Mouse (Mus musculus) Patski (cell line): ENCODE measurements around the gene Map3k20. TPM values are rescaled to one million over a fixed set of nuclear protein-coding genes. Genes with fewer than 3 reads are reported as not detected.

Experiments
- ATAC-seq: fragments of 100-300 bp; one replicate; pipeline ENCODE4 v1.8.0; 2021
- CTCF ChIA-PET: fragments of 350-600 bp; sonication (Branson Sonifier 250); formaldehyde crosslinking; loops from one replicate; lab custom pipeline; 2022; ENCODE audit warnings: inconsistent platforms; lab: Charles Lee
- POLR2A ChIA-PET: fragments of 350-600 bp; sonication (Branson Sonifier 250); formaldehyde crosslinking; loops from one replicate; lab custom pipeline; 2022; ENCODE audit warnings: antibody characterized with exemption, inconsistent platforms; lab: Charles Lee
- DNase-seq: peaks from one replicate; pipeline ENCODE4 v3.0.0-alpha.2; 2011; ENCODE audit warnings: low read depth, low spot score
- H3K27me3 ChIP-seq: fragments of 371-371 bp; one replicate; pipeline ENCODE4 v1.5.1; 2021
- CTCF ChIP-seq: fragments of 100-300 bp; IDR thresholded peaks from one replicate; pipeline ENCODE4 v1.5.1; 2021
- in situ Hi-C: fragments of 300-500 bp; cut with MboI; formaldehyde crosslinking; loops from 3 replicates; pipeline ENCODE4 v1.11.1; 2018; ENCODE audit warnings: low pct_unique_long_range_greater_than_20kb, mixed read lengths
- polyA plus RNA-seq: library from polyadenylated mRNA; unstranded; gene quantifications from one replicate; pipeline ENCODE4 v1.2.3, GENCODE M21; 2021

The Map3k20 gene
- polyA plus RNA-seq, 1 experiment from 2014 or later, result 43.6 TPM

- DNase-seq (no peak), ATAC-seq (no peak)
- TF ChIP-seq CTCF, result no peak
- no peaks in the 10 kb centered on the region for H3K27me3 ChIP-seq
- ChIA-PET POLR2A (no interaction called here), CTCF (interaction anchor here (1.6 kb wide), 1 partner anchor 11 kb away, joined by 5 read pairs; no protein-coding TSS in a partner anchor)
- in situ Hi-C loops, result no loop called here
These were observed 4.9 kb upstream of the Map3k20 start for GRCm38 (mm10) chr2:72280524-72280923.

GRCm38 (mm10) chr2:72281971-72282370 is 3.5 kb upstream of the Map3k20 start:
- ChIA-PET CTCF (interaction anchor here (1.3 kb wide), 1 partner anchor 16 kb away, joined by 5 read pairs; no protein-coding TSS in a partner anchor), POLR2A (no interaction called here)
- no peak for TF ChIP-seq CTCF
- no peak for DNase-seq
- in situ Hi-C loops, result no loop called here
- H3K27me3 ChIP-seq, result no peaks in the 10 kb centered on the region
- ATAC-seq, result no peak

- ATAC-seq (no peak), DNase-seq (no peak)
- ChIA-PET POLR2A (no interaction called here), CTCF (no interaction called here)
- TF ChIP-seq CTCF, result no peak
- H3K27me3 ChIP-seq, result no peaks in the 10 kb centered on the region
- in situ Hi-C loops, result no loop called here
These were observed 2.7 kb upstream of the Map3k20 start for GRCm38 (mm10) chr2:72282733-72283132.

GRCm38 (mm10) chr2:72284689-72285088 is 748 bp upstream of the Map3k20 start:
- no peaks in the 10 kb centered on the region for H3K27me3 ChIP-seq
- no peak for TF ChIP-seq CTCF
- ChIA-PET POLR2A (no interaction called here), CTCF (no interaction called here)
- in situ Hi-C loops, result no loop called here
- ATAC-seq (no peak), DNase-seq (no peak)

GRCm38 (mm10) chr2:72285888-72286661 is 638 bp downstream of the Map3k20 start:
- ChIA-PET POLR2A (no interaction called here), CTCF (no interaction called here)
- no peak for TF ChIP-seq CTCF
- H3K27me3 ChIP-seq, result no peaks in the 10 kb centered on the region
- ATAC-seq (peak; percentile 37), DNase-seq (no peak)
- in situ Hi-C loops, result no loop called here

GRCm38 (mm10) chr2:72287142-72287541 is 1.7 kb downstream of the Map3k20 start:
- no peak for ATAC-seq
- no peak for DNase-seq

GRCm38 (mm10) chr2:72288932-72289534 is 3.6 kb downstream of the Map3k20 start:
- CTCF ChIA-PET, result interaction anchor here (1.9 kb wide), 1 partner anchor 53 kb away, joined by 6 read pairs; no protein-coding TSS in a partner anchor
- no peaks in the 10 kb centered on the region for H3K27me3 ChIP-seq
- ATAC-seq (peak; percentile 52), DNase-seq (peak; percentile 75)
- TF ChIP-seq CTCF, result no peak
- in situ Hi-C loops, result no loop called here
- POLR2A ChIA-PET, result no interaction called here

More at GRCm38 (mm10) chr2:72287142-72287541, 1.7 kb downstream of the Map3k20 start:
- ChIA-PET CTCF (interaction anchor here (0.8 kb wide), 1 partner anchor 11 kb away, joined by 3 read pairs; no protein-coding TSS in a partner anchor), POLR2A (no interaction called here)
- no peak for TF ChIP-seq CTCF
- in situ Hi-C loops, result no loop called here
- no peaks in the 10 kb centered on the region for H3K27me3 ChIP-seq

- no peak for ATAC-seq
- ChIA-PET CTCF (interaction anchor here (0.9 kb wide), 1 partner anchor 12 kb away, joined by 3 read pairs; no protein-coding TSS in a partner anchor), POLR2A (no interaction called here)
- DNase-seq, result no peak
- no peak for TF ChIP-seq CTCF
- in situ Hi-C loops, result no loop called here
- H3K27me3 ChIP-seq, result no peaks in the 10 kb centered on the region
These were observed 5.7 kb downstream of the Map3k20 start for GRCm38 (mm10) chr2:72291103-72291502.

- in situ Hi-C loops, result no loop called here
- H3K27me3 ChIP-seq, result no peaks in the 10 kb centered on the region
- ATAC-seq, result no peak
- ChIA-PET CTCF (no interaction called here), POLR2A (no interaction called here)
- no peak for DNase-seq
- no peak for TF ChIP-seq CTCF
These were observed 7.1 kb downstream of the Map3k20 start for GRCm38 (mm10) chr2:72292573-72292972.

- TF ChIP-seq CTCF, result no peak
- DNase-seq (no peak), ATAC-seq (no peak)
- no peaks in the 10 kb centered on the region for H3K27me3 ChIP-seq
- CTCF ChIA-PET, result no interaction called here
- POLR2A ChIA-PET, result no interaction called here
- in situ Hi-C loops, result loop anchor here (5.0 kb wide), 1 partner anchor 87 kb away; no protein-coding TSS in a partner anchor
These were observed 9.6 kb downstream of the Map3k20 start for GRCm38 (mm10) chr2:72294994-72295393.
